ENCODE assay signal across 23 mouse cellular contexts in genomic region chrX:140997912-140998545, GRCm38 (mm10). TPM values are rescaled to one million over a fixed set of nuclear protein-coding genes. Genes with fewer than 3 reads are reported as not detected.
DNase-seq lines count a peak whose midpoint lies in the region; ATAC-seq and TF ChIP-seq lines count a peak whose summit lies in the region.
"Had no signal": no experiment of that assay in that cellular context is flagged by ENCODE, and none has a peak within 500 bp of the region (broad histone marks: within the 10 kb centered on the region; RNA-seq: fewer than 3 reads in every experiment).

No protein-coding gene starts in this region.

- H3K9ac ChIP-seq in forebrain, embryonic 15.5 days (replicated peaks): no peak overlapping the region
- H3K9ac ChIP-seq in forebrain, embryonic 16.5 days (replicated peaks; ENCODE audit: low read depth, low read length): no peak overlapping the region
- H3K9ac ChIP-seq in hindbrain, postnatal 0 days (replicated peaks; ENCODE audit: low read length): no peak overlapping the region
- H3K9ac ChIP-seq in hindbrain, embryonic 11.5 days (ENCODE audit: low read depth, low read length): no peak overlapping the region
- no peak overlapping the region for H3K9ac ChIP-seq in liver, embryonic 16.5 days (ENCODE audit: low read depth, low read length)
- no peak overlapping the region for H3K9ac ChIP-seq in midbrain, embryonic 15.5 days
- no peak overlapping the region for H3K9ac ChIP-seq in midbrain, postnatal 0 days (replicated peaks; ENCODE audit: low read length, poor library complexity, severe bottlenecking)
- H3K9ac ChIP-seq: embryonic facial prominence, embryonic 13.5 days; intestine, embryonic 15.5 days had no signal

- WGBS in forebrain, embryonic 15.5 days: 58% methylated on average over 1 of the region's 1 CpGs
- WGBS in forebrain, embryonic 16.5 days: 80% methylated on average over 1 of the region's 1 CpGs
- 63% methylated on average over 1 of the region's 1 CpGs for WGBS in hindbrain, postnatal 0 days
- WGBS in hindbrain, embryonic 11.5 days: 50% methylated on average over 1 of the region's 1 CpGs
- 50% methylated on average over 1 of the region's 1 CpGs for WGBS in liver, embryonic 16.5 days (ENCODE audit: insufficient replicate concordance)
- WGBS in midbrain, embryonic 15.5 days: 50% methylated on average over 1 of the region's 1 CpGs
- WGBS in midbrain, postnatal 0 days: 50% methylated on average over 1 of the region's 1 CpGs

- H3K4me3 ChIP-seq in forebrain, embryonic 15.5 days: no peak overlapping the region
- H3K4me3 ChIP-seq in forebrain, embryonic 16.5 days (replicated peaks; ENCODE audit: low read length): no peak overlapping the region
- no peak overlapping the region for H3K4me3 ChIP-seq in hindbrain, postnatal 0 days (ENCODE audit: low read length)
- H3K4me3 ChIP-seq in hindbrain, embryonic 11.5 days (ENCODE audit: low read depth, low read length): no peak overlapping the region
- H3K4me3 ChIP-seq in liver, embryonic 16.5 days (ENCODE audit: low read depth, low read length): no peak overlapping the region
- H3K4me3 ChIP-seq in midbrain, embryonic 15.5 days: no peak overlapping the region
- H3K4me3 ChIP-seq in midbrain, postnatal 0 days (ENCODE audit: low read depth, low read length): no peak overlapping the region
- H3K4me3 ChIP-seq: embryonic facial prominence, embryonic 13.5 days; erythroblast, embryonic 14.5 days; forebrain, embryonic 10.5 days; gastrocnemius, adult 2 months; intestine, embryonic 15.5 days had no signal

- H3K36me3 ChIP-seq in forebrain, embryonic 15.5 days: no peaks in the 10 kb centered on the region
- H3K36me3 ChIP-seq in forebrain, embryonic 16.5 days (ENCODE audit: control insufficient read depth, insufficient read depth): no peaks in the 10 kb centered on the region
- H3K36me3 ChIP-seq in hindbrain, postnatal 0 days (ENCODE audit: insufficient read depth, low read length): no peaks in the 10 kb centered on the region; the same call in 1 of the 2 replicates
- no peaks in the 10 kb centered on the region for H3K36me3 ChIP-seq in hindbrain, embryonic 11.5 days (ENCODE audit: control insufficient read depth, insufficient read depth, low read length)
- no peaks in the 10 kb centered on the region for H3K36me3 ChIP-seq in liver, embryonic 16.5 days (ENCODE audit: control insufficient read depth, insufficient read depth)
- H3K36me3 ChIP-seq in midbrain, embryonic 15.5 days (replicated peaks): no peaks in the 10 kb centered on the region
- no peaks in the 10 kb centered on the region; the same call in 1 of the 2 replicates for H3K36me3 ChIP-seq in midbrain, postnatal 0 days (ENCODE audit: insufficient read depth, low read length)
- H3K36me3 ChIP-seq: embryonic facial prominence, embryonic 13.5 days; forebrain, embryonic 10.5 days; intestine, embryonic 15.5 days had no signal

- H3K27me3 ChIP-seq in forebrain, embryonic 15.5 days: no peaks in the 10 kb centered on the region
- H3K27me3 ChIP-seq in forebrain, embryonic 16.5 days (replicated peaks; ENCODE audit: control insufficient read depth, insufficient read depth, low read length): no peaks in the 10 kb centered on the region
- H3K27me3 ChIP-seq in hindbrain, postnatal 0 days (ENCODE audit: insufficient read depth, low read length): no peaks in the 10 kb centered on the region; the same call in 1 of the 2 replicates
- peaks cover 3% of the 10 kb centered on the region for H3K27me3 ChIP-seq in hindbrain, embryonic 11.5 days (ENCODE audit: control insufficient read depth, insufficient read depth, low read length)
- H3K27me3 ChIP-seq in liver, embryonic 16.5 days (ENCODE audit: control insufficient read depth, insufficient read depth, low read depth, low read length): no peaks in the 10 kb centered on the region; the same call in 1 of the 2 replicates
- no peaks in the 10 kb centered on the region; the same call in 1 of the 2 replicates for H3K27me3 ChIP-seq in midbrain, embryonic 15.5 days (replicated peaks)
- peaks cover 5% of the 10 kb centered on the region; the same call in 1 of the 2 replicates for H3K27me3 ChIP-seq in midbrain, postnatal 0 days (ENCODE audit: insufficient read depth, low read length)
- H3K27me3 ChIP-seq: CH12.LX, Patski had no signal

- no peak overlapping the region for H3K27ac ChIP-seq in forebrain, embryonic 15.5 days (replicated peaks)
- no peak overlapping the region for H3K27ac ChIP-seq in forebrain, embryonic 16.5 days (ENCODE audit: low read length)
- no peak overlapping the region for H3K27ac ChIP-seq in hindbrain, postnatal 0 days
- no peak overlapping the region for H3K27ac ChIP-seq in hindbrain, embryonic 11.5 days (ENCODE audit: low read depth, low read length)
- H3K27ac ChIP-seq in liver, embryonic 16.5 days (ENCODE audit: low read length): no peak overlapping the region
- H3K27ac ChIP-seq in midbrain, embryonic 15.5 days: no peak overlapping the region
- no peak overlapping the region for H3K27ac ChIP-seq in midbrain, postnatal 0 days (ENCODE audit: low read depth, low read length)
- H3K27ac ChIP-seq: embryonic facial prominence, embryonic 13.5 days; forebrain, embryonic 10.5 days; gastrocnemius, adult 2 months; intestine, embryonic 15.5 days had no signal

- H3K9me3 ChIP-seq in forebrain, embryonic 15.5 days: no peaks in the 10 kb centered on the region
- H3K9me3 ChIP-seq in forebrain, embryonic 16.5 days (ENCODE audit: control insufficient read depth, low read length): no peaks in the 10 kb centered on the region
- H3K9me3 ChIP-seq in hindbrain, postnatal 0 days (ENCODE audit: low read length): no peaks in the 10 kb centered on the region
- H3K9me3 ChIP-seq in hindbrain, embryonic 11.5 days (ENCODE audit: control insufficient read depth, low read length): no peaks in the 10 kb centered on the region
- H3K9me3 ChIP-seq in liver, embryonic 16.5 days (replicated peaks; ENCODE audit: control insufficient read depth, low read length): no peaks in the 10 kb centered on the region
- no peaks in the 10 kb centered on the region for H3K9me3 ChIP-seq in midbrain, embryonic 15.5 days
- H3K9me3 ChIP-seq in midbrain, postnatal 0 days (ENCODE audit: low read length): no peaks in the 10 kb centered on the region
- H3K9me3 ChIP-seq: embryonic facial prominence, embryonic 13.5 days; forebrain, embryonic 10.5 days; intestine, embryonic 15.5 days had no signal

- DNase-seq in hindbrain, postnatal 0 days (ENCODE audit: low spot score): no peak
- no peak for DNase-seq in hindbrain, embryonic 11.5 days (ENCODE audit: low spot score)
- no peak for DNase-seq in liver
- no peak for DNase-seq in midbrain, postnatal 0 days (ENCODE audit: low spot score)
- DNase-seq: adrenal gland, postnatal 14 days; cerebellum, adult 11-12 months; cerebellum, adult 9-10 months; cerebellum, postnatal 25 days; gastrocnemius, adult 2 months; gastrocnemius, postnatal 25 days; heart, postnatal 10 days; heart, postnatal 4 days had no signal

- H3K4me1 ChIP-seq in forebrain, embryonic 15.5 days: no peaks in the 10 kb centered on the region
- no peaks in the 10 kb centered on the region for H3K4me1 ChIP-seq in forebrain, embryonic 16.5 days (replicated peaks; ENCODE audit: control insufficient read depth, insufficient read depth, low read length)
- H3K4me1 ChIP-seq in hindbrain, postnatal 0 days (ENCODE audit: insufficient read depth, low read length): no peaks in the 10 kb centered on the region
- H3K4me1 ChIP-seq in hindbrain, embryonic 11.5 days (replicated peaks; ENCODE audit: control insufficient read depth, insufficient read depth, low read length): no peaks in the 10 kb centered on the region
- no peaks in the 10 kb centered on the region for H3K4me1 ChIP-seq in liver, embryonic 16.5 days (ENCODE audit: control insufficient read depth, low read depth, low read length)
- H3K4me1 ChIP-seq in midbrain, embryonic 15.5 days: no peaks in the 10 kb centered on the region
- no peaks in the 10 kb centered on the region for H3K4me1 ChIP-seq in midbrain, postnatal 0 days (ENCODE audit: insufficient read depth, low read length)
- H3K4me1 ChIP-seq: embryonic facial prominence, embryonic 13.5 days; forebrain, embryonic 10.5 days; intestine, embryonic 15.5 days had no signal

- no peak for TF ChIP-seq CTCF in hindbrain, postnatal 0 days (IDR thresholded peaks at IDR 0.05; ENCODE audit: low read depth)
- no peak for TF ChIP-seq CTCF in midbrain, postnatal 0 days (IDR thresholded peaks at IDR 0.05)

- ATAC-seq in forebrain, embryonic 15.5 days (replicated peaks): peak; percentile 23; the same call in 1 of the 2 replicates
- ATAC-seq in forebrain, embryonic 16.5 days: no peak
- ATAC-seq in hindbrain, postnatal 0 days: peak; percentile 27; the same call in 1 of the 2 replicates
- ATAC-seq in hindbrain, embryonic 11.5 days (ENCODE audit: low FRiP score): no peak
- ATAC-seq in liver, embryonic 16.5 days (ENCODE audit: low read depth): 0 out of 2 replicates have a peak, but pooled peaks have one; percentile 2
- 0 out of 2 replicates have a peak, but pooled peaks have one; percentile 30 for ATAC-seq in midbrain, embryonic 15.5 days (replicated peaks)
- no peak; the same call in 1 of the 2 replicates for ATAC-seq in midbrain, postnatal 0 days (ENCODE audit: low FRiP score)
- ATAC-seq: activated CD4-positive, CD25-positive, alpha-beta regulatory T cell, adult 4 months; intestine, embryonic 15.5 days; Patski had no signal

- H3K4me2 ChIP-seq in forebrain, embryonic 15.5 days (replicated peaks): no peak overlapping the region
- H3K4me2 ChIP-seq in forebrain, embryonic 16.5 days (ENCODE audit: low read length): no peak overlapping the region
- no peak overlapping the region for H3K4me2 ChIP-seq in hindbrain, postnatal 0 days (ENCODE audit: low read depth, low read length)
- no peak overlapping the region for H3K4me2 ChIP-seq in hindbrain, embryonic 11.5 days (replicated peaks; ENCODE audit: low read depth, low read length)
- H3K4me2 ChIP-seq in liver, embryonic 16.5 days (ENCODE audit: low read depth, low read length): no peak overlapping the region
- no peak overlapping the region for H3K4me2 ChIP-seq in midbrain, embryonic 15.5 days
- H3K4me2 ChIP-seq in midbrain, postnatal 0 days (ENCODE audit: low read depth, low read length, poor library complexity, severe bottlenecking): no peak overlapping the region
- H3K4me2 ChIP-seq: embryonic facial prominence, embryonic 13.5 days; intestine, embryonic 15.5 days had no signal

RNA-seq across cellular contexts. Expression of gene Atg4a, which starts 41.3 kb away (rescaled TPM):
- 12.4 and 14.6 TPM in 2 replicates for polyA plus RNA-seq in forebrain, embryonic 15.5 days (2015; fragmentation: Nextera tagmentation; extraction: Ambion mirVana)
- 11.3 and 11.4 TPM in 2 replicates for polyA plus RNA-seq in forebrain, embryonic 16.5 days (2015; fragmentation: Nextera tagmentation; extraction: Ambion mirVana)
- 4.8 and 20.7 TPM in 2 replicates for total RNA-seq in hindbrain, postnatal 0 days (2014; rRNA removed)
- 11.9 and 14.1 TPM in 2 replicates for polyA plus RNA-seq in hindbrain, postnatal 0 days (2015; fragmentation: Nextera tagmentation; extraction: Ambion mirVana)
- polyA plus RNA-seq in hindbrain, embryonic 11.5 days (2014; fragmentation: Nextera tagmentation; extraction: Ambion mirVana): 16.8 and 18.5 TPM in 2 replicates
- polyA plus RNA-seq in liver, embryonic 16.5 days (2015; fragmentation: Nextera tagmentation; extraction: Ambion mirVana): 25.3 and 26.9 TPM in 2 replicates
- polyA plus RNA-seq in midbrain, embryonic 15.5 days (2015; fragmentation: Nextera tagmentation; extraction: Ambion mirVana): 8.3 and 9.3 TPM in 2 replicates
- 4.4 and 12.0 TPM in 2 replicates for total RNA-seq in midbrain, postnatal 0 days (2014; rRNA removed)
- polyA plus RNA-seq in midbrain, postnatal 0 days (2015; fragmentation: Nextera tagmentation; extraction: Ambion mirVana): 11.6 and 12.0 TPM in 2 replicates

RNA-seq across cellular contexts. Expression of gene Psmd10, which starts 41.5 kb away (rescaled TPM):
- polyA plus RNA-seq in forebrain, embryonic 15.5 days (2015; fragmentation: Nextera tagmentation; extraction: Ambion mirVana): 39.9 and 44.7 TPM in 2 replicates
- polyA plus RNA-seq in forebrain, embryonic 16.5 days (2015; fragmentation: Nextera tagmentation; extraction: Ambion mirVana): 40.5 and 44.9 TPM in 2 replicates
- 9.1 and 14.3 TPM in 2 replicates for total RNA-seq in hindbrain, postnatal 0 days (2014; rRNA removed)
- 35.0 and 37.8 TPM in 2 replicates for polyA plus RNA-seq in hindbrain, postnatal 0 days (2015; fragmentation: Nextera tagmentation; extraction: Ambion mirVana)
- 55.6 and 56.5 TPM in 2 replicates for polyA plus RNA-seq in hindbrain, embryonic 11.5 days (2014; fragmentation: Nextera tagmentation; extraction: Ambion mirVana)
- polyA plus RNA-seq in liver, embryonic 16.5 days (2015; fragmentation: Nextera tagmentation; extraction: Ambion mirVana): 33.1 and 36.2 TPM in 2 replicates
- polyA plus RNA-seq in midbrain, embryonic 15.5 days (2015; fragmentation: Nextera tagmentation; extraction: Ambion mirVana): 43.5 and 46.1 TPM in 2 replicates
- 11.4 and 11.8 TPM in 2 replicates for total RNA-seq in midbrain, postnatal 0 days (2014; rRNA removed)
- polyA plus RNA-seq in midbrain, postnatal 0 days (2015; fragmentation: Nextera tagmentation; extraction: Ambion mirVana): 33.2 and 34.4 TPM in 2 replicates

Comparison
In these comparisons a context has a peak if more than half of its experiments do, and no peak if none do; other contexts are left out.
1. ATAC-seq: peak in forebrain, embryonic 15.5 days (single experiment), hindbrain, postnatal 0 days (single experiment), liver, embryonic 16.5 days (single experiment) and midbrain, embryonic 15.5 days (single experiment); none in forebrain, embryonic 16.5 days (single experiment), hindbrain, embryonic 11.5 days (single experiment) and midbrain, postnatal 0 days (single experiment).